ENCODE assay signal across 13 mouse cellular contexts in the genomic region with DNA sequence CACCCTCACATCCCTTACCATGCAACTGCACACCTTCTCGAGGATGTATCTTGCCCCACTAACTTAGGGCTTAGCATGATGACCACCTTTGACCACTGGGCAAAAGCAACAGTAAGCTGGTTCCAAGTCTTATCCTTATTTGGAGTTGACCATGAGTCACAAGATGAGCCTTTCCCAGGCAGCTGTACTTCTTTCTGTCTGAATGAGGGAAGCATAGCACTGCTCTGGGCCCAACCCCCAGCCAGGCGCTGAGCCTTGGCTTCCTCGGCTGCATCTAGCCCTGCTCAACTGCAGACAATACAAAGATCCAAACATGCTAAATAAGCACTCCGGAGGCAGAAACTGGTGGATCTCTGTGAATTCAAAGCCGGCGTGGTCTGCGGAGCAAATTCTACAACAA.
DNase-seq lines count a peak whose midpoint lies in the region; ATAC-seq and TF ChIP-seq lines count a peak whose summit lies in the region.
"Had no signal": no experiment of that assay in that cellular context is flagged by ENCODE, and none has a peak within 500 bp of the region (broad histone marks: within the 10 kb centered on the region; RNA-seq: fewer than 3 reads in every experiment).

No protein-coding gene starts in this region.

- H3K27ac ChIP-seq in kidney, adult 2 months (ENCODE audit: insufficient read depth, low read depth, low read length), result no peak overlapping the region
- no peak overlapping the region for H3K27ac ChIP-seq in kidney, embryonic 14.5 days (ENCODE audit: low read depth, low read length)
- no peak overlapping the region for H3K27ac ChIP-seq in lung, postnatal 0 days (ENCODE audit: low read length)
- no peak overlapping the region for H3K27ac ChIP-seq in forebrain, embryonic 15.5 days (replicated peaks)
- H3K27ac ChIP-seq: heart, adult 2 months; left cerebral cortex, adult 2 months; liver, embryonic 12.5 days; midbrain, embryonic 10.5 days; neural tube, embryonic 12.5 days had no signal

- H3K36me3 ChIP-seq in kidney, adult 2 months (ENCODE audit: control insufficient read depth, insufficient read depth, low read length), result no peaks in the 10 kb centered on the region
- H3K36me3 ChIP-seq in kidney, embryonic 14.5 days (ENCODE audit: control insufficient read depth, insufficient read depth, low read length), result no peaks in the 10 kb centered on the region
- H3K36me3 ChIP-seq in lung, postnatal 0 days (ENCODE audit: insufficient read depth, low read length), result no peaks in the 10 kb centered on the region
- H3K36me3 ChIP-seq in forebrain, embryonic 15.5 days, result no peaks in the 10 kb centered on the region
- H3K36me3 ChIP-seq: G1E; liver, embryonic 12.5 days; midbrain, embryonic 10.5 days; neural tube, embryonic 12.5 days had no signal

- H3K27me3 ChIP-seq in kidney, adult 2 months (replicated peaks; ENCODE audit: control insufficient read depth, insufficient read depth, low read length), result no peaks in the 10 kb centered on the region
- H3K27me3 ChIP-seq in kidney, embryonic 14.5 days (ENCODE audit: control insufficient read depth, insufficient read depth, low read length), result no peaks in the 10 kb centered on the region
- no peaks in the 10 kb centered on the region for H3K27me3 ChIP-seq in lung, postnatal 0 days (replicated peaks; ENCODE audit: insufficient read depth, low read length)
- H3K27me3 ChIP-seq in forebrain, embryonic 15.5 days, result no peaks in the 10 kb centered on the region
- H3K27me3 ChIP-seq: neural tube, embryonic 12.5 days had no signal

- WGBS in kidney, adult 2 months, result 58% methylated on average over 7 of the region's 7 CpGs
- 83% methylated on average over 7 of the region's 7 CpGs for WGBS in kidney, embryonic 14.5 days
- WGBS in lung, postnatal 0 days, result 65% methylated on average over 7 of the region's 7 CpGs
- WGBS in forebrain, embryonic 15.5 days, result 70% methylated on average over 7 of the region's 7 CpGs

- DNase-seq in kidney, adult 2 months, result peak; percentile 74
- peak; percentile 71 for DNase-seq in adipocyte (ENCODE audit: low spot score)
- peak; percentile 28 for DNase-seq in gastrocnemius, postnatal 25 days
- DNase-seq in lung, postnatal 0 days (ENCODE audit: low spot score), result peak; percentile 44
- DNase-seq in right cerebral cortex, postnatal 25 days, result no peak

- TF ChIP-seq POLR2A in kidney, adult 2 months (IDR thresholded peaks at IDR 0.05; ENCODE audit: low read depth, low read length), result no peak

- H3K4me1 ChIP-seq in kidney, adult 2 months (ENCODE audit: control insufficient read depth, insufficient read depth, low read length), result peaks cover 9% of the 10 kb centered on the region; the same call in 1 of the 2 replicates
- H3K4me1 ChIP-seq in kidney, embryonic 14.5 days (ENCODE audit: control insufficient read depth, insufficient read depth, low read length), result no peaks in the 10 kb centered on the region
- no peaks in the 10 kb centered on the region for H3K4me1 ChIP-seq in lung, postnatal 0 days (ENCODE audit: insufficient read depth, low read depth, low read length)
- H3K4me1 ChIP-seq in forebrain, embryonic 15.5 days, result no peaks in the 10 kb centered on the region
- H3K4me1 ChIP-seq: liver, embryonic 12.5 days; midbrain, embryonic 10.5 days; neural tube, embryonic 12.5 days had no signal

- no peaks in the 10 kb centered on the region for H3K9me3 ChIP-seq in kidney, embryonic 14.5 days (ENCODE audit: control insufficient read depth, low read length)
- no peaks in the 10 kb centered on the region for H3K9me3 ChIP-seq in lung, postnatal 0 days (ENCODE audit: low read length)
- no peaks in the 10 kb centered on the region for H3K9me3 ChIP-seq in forebrain, embryonic 15.5 days
- H3K9me3 ChIP-seq: G1E; liver, embryonic 12.5 days; midbrain, embryonic 10.5 days; neural tube, embryonic 12.5 days had no signal

- no peak for TF ChIP-seq CTCF in kidney, adult 2 months (conservative IDR thresholded peaks at IDR 0.05; ENCODE audit: insufficient read depth, insufficient read length, low read depth, low read length)
- TF ChIP-seq CTCF in lung, postnatal 0 days (IDR thresholded peaks at IDR 0.05), result no peak

- no peak overlapping the region for H3K4me3 ChIP-seq in kidney, adult 2 months (ENCODE audit: insufficient read depth, low read depth, low read length)
- no peak overlapping the region for H3K4me3 ChIP-seq in kidney, embryonic 14.5 days (ENCODE audit: low read length)
- no peak overlapping the region for H3K4me3 ChIP-seq in lung, postnatal 0 days (ENCODE audit: low read depth, low read length)
- H3K4me3 ChIP-seq in forebrain, embryonic 15.5 days, result no peak overlapping the region
- H3K4me3 ChIP-seq: heart, adult 2 months; left cerebral cortex, adult 2 months; liver, embryonic 12.5 days; midbrain, embryonic 10.5 days; neural tube, embryonic 12.5 days had no signal

- ATAC-seq in kidney, embryonic 14.5 days (ENCODE audit: low FRiP score, low TSS enrichment), result no peak
- ATAC-seq in lung, postnatal 0 days, result peak; percentile 57; the same call in 1 of the 2 replicates
- no peak for ATAC-seq in forebrain, embryonic 15.5 days (replicated peaks)
- ATAC-seq: liver, embryonic 12.5 days had no signal

- H3K4me2 ChIP-seq in kidney, embryonic 14.5 days (replicated peaks; ENCODE audit: low read depth, low read length), result no peak overlapping the region
- H3K4me2 ChIP-seq in lung, postnatal 0 days (replicated peaks; ENCODE audit: low read depth, low read length), result no peak overlapping the region
- H3K4me2 ChIP-seq in forebrain, embryonic 15.5 days (replicated peaks), result no peak overlapping the region
- H3K4me2 ChIP-seq: liver, embryonic 12.5 days; neural tube, embryonic 12.5 days had no signal

- no peak overlapping the region for H3K9ac ChIP-seq in kidney, embryonic 14.5 days (ENCODE audit: low read depth, low read length)
- no peak overlapping the region for H3K9ac ChIP-seq in lung, postnatal 0 days (replicated peaks; ENCODE audit: low read depth)
- no peak overlapping the region for H3K9ac ChIP-seq in forebrain, embryonic 15.5 days (replicated peaks)
- H3K9ac ChIP-seq: liver, embryonic 12.5 days; neural tube, embryonic 12.5 days had no signal

- no peak for TF ChIP-seq EP300 in lung, postnatal 0 days (IDR thresholded peaks at IDR 0.05)
